Mouse (Mus musculus) layer of hippocampus, adult 18-20 months (tissue): ENCODE results near the gene Ssu72. TPM values are rescaled to one million over a fixed set of nuclear protein-coding genes. Genes with fewer than 3 reads are reported as not detected.
"Not testable (repeated sequence)": the region's sequence is repeated elsewhere in the genome, so short reads cannot be mapped to it uniquely, and the experiment has no call there.

ENCODE experiments used
- DNase-seq, 2 experiments: peaks; one replicate each; pipeline ENCODE4 v3.0.0; 2022; ENCODE audit warnings: low spot score in 2 of 2
- total RNA-seq, 2 experiments: library from RNA; stranded (reverse); gene quantifications; 2 replicates each; pipeline ENCODE4 v1.2.3; 2021

Ssu72 gene
- total RNA-seq, 2 experiments from 2014 or later: 81.4 to 89.1 TPM

- DNase-seq: no peak
Measured at GRCm38 (mm10) chr4:155696261-155697255, 8.0 kb upstream of the Ssu72 start.

- DNase-seq: no peak
Measured at GRCm38 (mm10) chr4:155700425-155700824, 4.2 kb upstream of the Ssu72 start.

GRCm38 (mm10) chr4:155703425-155703929 is 1.1 kb upstream of the Ssu72 start:
- DNase-seq: no peak

- no peak for DNase-seq
Measured at GRCm38 (mm10) chr4:155705592-155705929, 961 bp downstream of the Ssu72 start.

DNA sequence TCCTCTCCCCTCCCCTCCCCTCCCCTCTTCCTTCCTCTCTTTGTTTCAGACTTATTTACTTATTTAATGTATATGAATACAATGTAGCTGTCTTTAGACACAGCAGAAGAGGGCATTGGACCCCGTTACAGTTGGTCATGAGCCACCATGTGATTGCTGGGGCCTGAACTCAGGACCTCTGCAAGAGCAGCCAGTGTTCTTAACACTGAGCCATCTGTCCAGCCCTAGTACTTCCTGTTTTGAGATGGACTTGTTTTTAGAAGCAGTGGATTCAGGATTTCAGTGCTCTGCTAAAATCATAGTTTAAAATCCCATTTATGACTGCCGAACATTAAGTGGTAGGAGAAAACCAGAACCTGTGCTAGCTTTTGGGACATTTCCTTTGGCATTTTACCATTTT is 4.0 kb downstream of the Ssu72 start:
- no peak for DNase-seq

DNA sequence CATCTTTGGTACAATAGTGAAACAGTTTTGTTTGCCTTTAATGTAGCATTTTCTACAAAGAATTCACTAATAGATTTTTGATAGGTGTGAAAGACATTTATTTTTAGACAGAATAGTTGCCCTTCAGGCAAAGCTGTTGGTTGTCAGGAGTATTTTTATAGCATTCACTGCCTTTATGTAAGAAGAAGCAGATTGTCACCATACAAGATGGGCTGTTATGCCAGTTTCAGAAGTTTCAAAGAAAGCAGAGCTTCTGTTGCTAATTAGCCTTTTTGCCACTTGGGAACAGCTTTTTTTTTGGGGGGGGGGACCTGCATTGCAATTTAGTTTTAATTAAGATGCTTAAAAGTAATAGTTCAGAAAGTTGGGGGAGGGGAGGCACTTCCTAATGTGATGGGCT is 4.4 kb downstream of the Ssu72 start:
- peak in 1 of 2 experiments; percentile 42 for DNase-seq

- DNase-seq: peak in 1 of 2 experiments; percentile 44
Measured at GRCm38 (mm10) chr4:155710521-155711252, 6.1 kb downstream of the Ssu72 start.

- DNase-seq: peak in 1 of 2 experiments; percentile 34
Measured at GRCm38 (mm10) chr4:155721668-155722083, 17.1 kb downstream of the Ssu72 start.

DNA sequence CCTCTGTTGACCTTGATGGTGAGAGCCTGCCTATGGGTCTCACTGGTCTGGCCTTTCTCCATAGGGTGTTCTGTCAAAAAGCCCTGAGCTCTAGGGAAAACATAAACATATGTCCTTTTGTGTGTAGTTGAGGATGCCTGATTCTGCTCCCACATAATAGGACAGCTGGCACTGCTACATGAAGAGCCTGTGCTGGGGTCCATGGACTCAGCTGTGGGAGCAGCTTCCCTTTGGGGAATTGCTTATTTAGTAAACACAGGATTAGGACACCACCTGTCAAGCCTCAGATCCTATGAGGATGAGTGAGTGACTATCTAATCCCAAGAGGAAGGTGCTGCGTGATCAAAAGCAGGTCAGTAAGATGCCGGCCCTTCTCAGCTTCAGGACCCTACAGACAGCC is 23.4 kb downstream of the Ssu72 start:
- DNase-seq: no peak

- DNase-seq: no peak
Measured at GRCm38 (mm10) chr4:155733267-155733666, 28.7 kb downstream of the Ssu72 start.

DNA sequence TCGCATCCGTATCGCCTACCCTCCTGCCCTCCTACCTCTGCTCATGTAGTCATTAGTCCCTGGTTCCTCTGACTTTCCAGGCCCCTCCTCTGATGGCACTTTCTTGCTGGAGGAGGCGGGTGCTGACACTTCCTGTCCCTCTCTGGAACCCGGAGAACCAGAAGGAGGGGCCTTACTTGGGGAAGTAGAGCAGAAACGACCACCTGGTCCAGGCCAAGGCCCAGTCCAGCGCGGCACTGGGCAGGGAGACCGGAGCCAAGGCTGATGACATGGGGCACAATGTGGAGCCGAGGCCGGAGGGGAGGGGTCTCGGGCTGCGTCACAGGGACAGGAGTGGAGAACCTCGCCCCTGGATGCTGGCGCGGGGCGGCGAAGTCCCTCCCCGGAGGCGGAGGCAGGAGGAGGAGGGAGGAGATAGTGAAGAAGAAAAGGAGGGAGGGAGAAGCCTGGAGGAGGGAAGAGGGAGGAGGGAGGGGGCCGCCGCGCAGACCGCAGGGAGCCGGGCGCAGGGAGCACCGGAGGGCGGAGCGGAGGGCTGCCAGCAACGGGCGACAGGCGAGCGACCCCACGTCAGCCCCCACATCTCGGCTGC is 29.8 kb downstream of the Ssu72 start, which contains the start of gene Tmem240:
Gene Tmem240, plus strand, starts transcription at position 451 of the 592 bp plus-strand sequence.
- DNase-seq: peak; percentile 90

GRCm38 (mm10) chr4:155734951-155735702 is 30.5 kb downstream of the Ssu72 start:
- DNase-seq: peak in 1 of 2 experiments; percentile 37

DNA sequence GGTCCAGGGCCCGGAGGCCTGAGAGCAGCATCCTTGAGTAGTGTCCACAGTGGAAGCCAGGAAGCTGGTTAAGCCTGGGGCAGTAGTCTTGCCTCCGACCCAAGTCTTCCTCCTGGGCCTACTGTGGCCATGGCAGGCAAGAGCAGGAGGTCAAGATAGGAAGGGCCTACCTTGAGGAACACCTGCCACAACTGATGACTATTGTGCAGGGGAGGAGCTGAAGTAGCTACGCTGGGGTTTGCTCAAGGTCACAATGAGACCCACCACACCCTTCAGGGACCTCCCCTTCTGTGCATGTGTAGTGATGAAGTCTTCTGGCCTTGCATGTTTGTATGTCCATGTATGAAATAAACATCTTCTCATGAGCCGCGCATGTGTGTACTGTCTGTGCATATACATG is 31.2 kb downstream of the Ssu72 start:
- no peak for DNase-seq

DNA sequence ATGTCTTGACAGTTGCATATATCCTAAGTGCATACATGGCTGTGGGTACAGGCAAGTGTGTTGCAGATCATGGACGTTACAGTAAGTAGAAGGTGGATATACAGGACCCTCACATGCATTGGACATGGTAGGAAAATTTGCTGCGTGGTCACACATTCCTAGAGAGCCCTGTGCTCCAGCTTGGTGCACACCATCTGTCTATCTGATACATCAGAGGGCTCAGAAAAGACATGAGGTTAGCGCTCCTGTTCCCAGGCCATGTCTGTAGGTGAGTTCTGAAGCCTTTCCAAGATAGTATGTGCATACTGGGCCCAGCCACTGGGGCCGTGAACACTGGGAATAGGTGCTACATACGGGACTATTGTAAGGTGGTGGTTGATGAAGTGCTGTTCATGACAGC is 31.8 kb downstream of the Ssu72 start:
- no peak for DNase-seq

GRCm38 (mm10) chr4:155738262-155738661 is 33.7 kb downstream of the Ssu72 start:
- DNase-seq: no peak

DNA sequence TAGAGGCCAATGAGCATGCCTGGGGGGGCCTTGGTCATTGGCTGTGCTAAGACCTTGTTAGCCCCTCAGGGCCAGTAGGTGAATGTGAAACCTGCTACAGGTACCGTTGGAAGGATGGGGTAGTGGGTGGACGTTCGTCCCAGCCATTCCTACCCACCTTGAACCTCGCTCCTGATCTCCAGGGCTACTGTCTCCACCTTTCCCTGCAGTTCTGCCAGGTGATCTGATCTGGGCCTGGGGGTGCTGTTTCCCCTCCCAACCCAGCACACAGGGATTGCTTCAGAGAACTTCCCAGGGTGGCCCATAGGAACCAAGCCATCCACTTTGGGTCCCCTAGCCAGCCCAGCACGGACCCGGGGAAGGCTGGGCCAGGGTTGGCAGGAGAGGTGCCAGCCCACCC is 34.6 kb downstream of the Ssu72 start:
- DNase-seq: no peak

DNA sequence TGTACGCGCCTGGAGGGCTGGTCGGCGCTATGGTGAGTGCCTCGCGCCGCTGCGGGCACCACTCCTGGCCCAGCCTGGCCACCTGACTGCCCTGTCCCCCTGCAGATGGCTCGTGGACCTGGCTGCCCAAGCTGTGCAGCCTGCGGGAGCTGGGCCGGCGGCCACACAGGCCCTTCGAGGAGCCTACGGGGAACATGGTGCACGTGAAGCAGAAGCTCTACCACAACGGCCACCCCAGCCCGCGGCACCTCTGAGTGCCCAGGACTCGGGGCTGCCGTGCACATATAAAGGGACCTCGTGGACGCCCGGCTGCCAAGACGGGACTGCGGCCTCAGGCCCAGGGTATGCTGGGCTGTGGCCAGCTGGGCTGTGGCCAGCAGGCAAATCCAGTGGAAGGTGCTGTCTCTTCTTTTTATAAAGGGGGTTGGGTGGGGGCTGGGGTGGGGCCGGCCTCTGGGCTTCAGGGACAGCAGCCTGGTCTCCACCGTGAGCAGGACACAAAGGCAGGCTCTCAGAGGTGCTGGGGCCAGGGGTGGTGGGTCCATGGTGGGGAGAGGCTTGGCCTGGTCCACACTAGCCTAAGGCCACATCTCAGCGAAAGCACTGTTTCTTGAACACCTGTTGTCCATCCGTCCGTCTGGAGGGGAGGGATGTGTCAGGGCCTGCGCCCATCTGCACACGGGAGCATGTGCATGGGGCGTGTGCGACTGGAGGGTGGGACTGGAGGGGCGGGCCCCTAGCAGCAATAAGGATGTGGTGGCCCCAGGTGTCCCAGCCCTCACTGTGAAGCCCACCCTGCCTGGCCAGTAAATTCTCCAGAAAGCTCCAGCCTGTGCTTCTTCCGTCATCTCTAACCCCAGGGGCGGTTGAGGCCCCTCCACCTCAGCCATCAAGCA is 35.4 kb downstream of the Ssu72 start:
- DNase-seq: no peak

GRCm38 (mm10) chr4:155740681-155741080 is 36.1 kb downstream of the Ssu72 start:
- not testable (repeated sequence) for DNase-seq

DNA sequence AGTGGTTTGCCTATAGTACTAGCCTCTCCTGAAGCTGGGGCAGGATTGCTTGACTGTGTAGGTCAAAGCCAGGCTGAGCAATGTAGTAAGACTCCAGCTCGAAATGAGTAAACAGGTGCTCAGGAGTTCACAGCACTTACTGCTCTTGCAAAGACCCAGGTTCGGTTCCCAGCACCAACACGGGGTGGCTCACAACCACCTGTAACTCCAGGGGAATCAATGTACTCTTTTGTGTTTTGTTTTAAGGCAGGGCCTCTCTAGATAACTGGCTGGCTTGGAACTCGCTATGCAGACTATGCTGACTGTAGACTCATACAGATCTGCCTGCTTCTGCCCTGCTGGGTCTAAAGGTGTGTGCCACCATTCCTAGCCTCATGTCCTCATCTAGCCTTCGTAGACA is 38.1 kb downstream of the Ssu72 start:
- DNase-seq: no peak

- DNase-seq: no peak
Measured at GRCm38 (mm10) chr4:155744474-155744873, 39.9 kb downstream of the Ssu72 start.
